Mouse (Mus musculus): ENCODE data around the gene 3110082I17Rik. TPM values are rescaled to one million over a fixed set of nuclear protein-coding genes. Genes with fewer than 3 reads are reported as not detected.

The 3110082I17Rik gene
- total and polyA plus RNA-seq, 3 experiments: 41.2 to 100.0 (median 46.9) TPM

GRCm38 (mm10) chr5:139417480-139417879 is 42.8 kb downstream of the 3110082I17Rik start:
- H3K27me3 ChIP-seq (replicated peaks): no peaks in the 10 kb centered on the region
- H3K79me2 ChIP-seq (replicated peaks; ENCODE audit: control insufficient read depth, extremely low read depth, insufficient read depth, poor library complexity, severe bottlenecking): no peaks in the 10 kb centered on the region
- TF ChIP-seq ETS1 (conservative IDR thresholded peaks at IDR 0.05; ENCODE audit: low read depth, low read length): no peak
- no peak for TF ChIP-seq RCOR1 (conservative IDR thresholded peaks at IDR 0.05; ENCODE audit: low read depth, low read length)
- TF ChIP-seq HCFC1 (IDR thresholded peaks at IDR 0.05; ENCODE audit: low read depth, low read length): no peak
- no peak for TF ChIP-seq ZC3H11A (IDR thresholded peaks at IDR 0.05; ENCODE audit: low read depth, low read length)
- TF ChIP-seq GABPA (IDR thresholded peaks at IDR 0.05; ENCODE audit: insufficient replicate concordance, low read depth, low read length): no peak
- TF ChIP-seq UBTF (IDR thresholded peaks at IDR 0.05; ENCODE audit: low read depth, low read length): no peak
- no peak for TF ChIP-seq CHD2 (IDR thresholded peaks at IDR 0.05; ENCODE audit: low read length)
- no peak for TF ChIP-seq JUN (IDR thresholded peaks at IDR 0.05; ENCODE audit: insufficient read depth, low read depth, low read length)
- TF ChIP-seq IRF4 (IDR thresholded peaks at IDR 0.05; ENCODE audit: low read depth, low read length): no peak
- TF ChIP-seq TBP (conservative IDR thresholded peaks at IDR 0.05; ENCODE audit: low read depth, low read length): no peak
- TF ChIP-seq TCF12 (IDR thresholded peaks at IDR 0.05; ENCODE audit: low read depth, low read length): no peak
- TF ChIP-seq NELFE (IDR thresholded peaks at IDR 0.05; ENCODE audit: low read depth, low read length): no peak
- no peak for TF ChIP-seq ZMIZ1 (IDR thresholded peaks at IDR 0.05; ENCODE audit: low read depth, low read length)
- no peak for TF ChIP-seq USF1 (IDR thresholded peaks at IDR 0.05; ENCODE audit: low read depth, low read length)
- no peak for TF ChIP-seq EP300 (IDR thresholded peaks at IDR 0.05; ENCODE audit: low read length)
- TF ChIP-seq MEF2A (IDR thresholded peaks at IDR 0.05; ENCODE audit: borderline replicate concordance, low read depth, low read length): no peak
- TF ChIP-seq KAT2A (IDR thresholded peaks at IDR 0.05; ENCODE audit: insufficient replicate concordance, low read length): no peak
- TF ChIP-seq CTCF (conservative IDR thresholded peaks at IDR 0.05 in 1 of 2, IDR thresholded peaks at IDR 0.05 in 1 of 2; ENCODE audit: low read depth in 2 of 2, low read length in 2 of 2): no peak
- TF ChIP-seq PAX5 (IDR thresholded peaks at IDR 0.05; ENCODE audit: low read length): no peak
- H3K36me3 ChIP-seq (replicated peaks in 1 of 2; ENCODE audit: control insufficient read depth in 1 of 2, insufficient read depth in 1 of 2, low read length in 1 of 2): peaks cover 3 to 84% of the 10 kb centered on the region in 2 experiments
- no peak overlapping the region for H3K4me3 ChIP-seq (replicated peaks in 1 of 3; ENCODE audit: low read depth in 2 of 3, low read length in 2 of 3, poor library complexity in 1 of 3)
- H3K27ac ChIP-seq (ENCODE audit: insufficient read depth, low read depth): no peak overlapping the region
- no peak for DNase-seq (ENCODE audit: extremely low read depth)
- no peaks in the 10 kb centered on the region for H3K9me3 ChIP-seq (replicated peaks; ENCODE audit: low read length)
- in situ Hi-C loops (cut with MboI; ENCODE audit: low pct_ligation_motif_present, low pct_unique_long_range_greater_than_20kb, low sequenced_read_pairs) (no loop called here), dilution Hi-C loops (cut with MboI; ENCODE audit: extremely low pct_ligation_motif_present, extremely low pct_unique_long_range_greater_than_20kb, low sequenced_read_pairs) (no loop called here)
- peaks cover 0 to 11% of the 10 kb centered on the region in 2 experiments; a peak in 2 of 4 replicates for H3K4me1 ChIP-seq (ENCODE audit: control insufficient read depth in 1 of 2, insufficient read depth in 2 of 2)
- H3K9ac ChIP-seq (ENCODE audit: insufficient read depth, low read depth): no peak overlapping the region
- no peak overlapping the region for H3K4me2 ChIP-seq (ENCODE audit: insufficient read depth, low read depth, poor library complexity, severe bottlenecking)

DNA sequence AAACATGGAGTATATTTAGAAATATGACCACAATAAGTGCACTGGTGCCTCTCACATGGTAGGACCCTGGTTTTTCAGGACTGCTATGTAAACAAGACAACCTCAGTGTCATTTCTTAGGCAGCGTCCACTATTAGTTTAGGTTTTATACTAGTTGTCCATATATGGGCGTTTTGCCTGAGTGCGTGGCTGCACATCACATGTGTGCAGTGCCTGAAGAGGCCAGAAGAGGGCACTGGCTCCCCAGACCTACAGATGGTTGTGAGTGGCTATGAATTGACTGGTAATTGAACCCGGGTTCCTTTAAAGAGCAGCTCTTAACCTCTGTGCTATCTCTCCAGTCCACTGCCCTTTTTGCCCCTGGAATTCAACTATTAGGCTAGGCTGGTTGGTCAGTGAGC is 43.4 kb downstream of the 3110082I17Rik start:
- no peak overlapping the region for H3K27ac ChIP-seq (ENCODE audit: insufficient read depth, low read depth)
- DNase-seq (ENCODE audit: extremely low read depth): no peak
- peaks cover 0 to 13% of the 10 kb centered on the region in 2 experiments; a peak in 2 of 4 replicates for H3K4me1 ChIP-seq (ENCODE audit: control insufficient read depth in 1 of 2, insufficient read depth in 2 of 2)
- H3K9ac ChIP-seq (ENCODE audit: insufficient read depth, low read depth): no peak overlapping the region
- no peak overlapping the region for H3K4me2 ChIP-seq (ENCODE audit: insufficient read depth, low read depth, poor library complexity, severe bottlenecking)
- H3K79me2 ChIP-seq (replicated peaks; ENCODE audit: control insufficient read depth, extremely low read depth, insufficient read depth, poor library complexity, severe bottlenecking): no peaks in the 10 kb centered on the region
- dilution Hi-C loops (cut with MboI; ENCODE audit: extremely low pct_ligation_motif_present, extremely low pct_unique_long_range_greater_than_20kb, low sequenced_read_pairs) (no loop called here), in situ Hi-C loops (cut with MboI; ENCODE audit: low pct_ligation_motif_present, low pct_unique_long_range_greater_than_20kb, low sequenced_read_pairs) (no loop called here)
- H3K27me3 ChIP-seq (replicated peaks): no peaks in the 10 kb centered on the region
- H3K36me3 ChIP-seq (replicated peaks in 1 of 2; ENCODE audit: control insufficient read depth in 1 of 2, insufficient read depth in 1 of 2, low read length in 1 of 2): peaks cover 3 to 84% of the 10 kb centered on the region in 2 experiments
- no peak overlapping the region for H3K4me3 ChIP-seq (replicated peaks in 1 of 3; ENCODE audit: low read depth in 2 of 3, low read length in 2 of 3, poor library complexity in 1 of 3)
- H3K9me3 ChIP-seq (replicated peaks; ENCODE audit: low read length): no peaks in the 10 kb centered on the region
- no peak; the same call in 1 of the 2 replicates for TF ChIP-seq RAD21 (IDR thresholded peaks at IDR 0.05; ENCODE audit: low read depth, low read length)
- no peak for TF ChIP-seq ZKSCAN1 (IDR thresholded peaks at IDR 0.05; ENCODE audit: borderline replicate concordance, low read depth, low read length)
- peak; percentile 13 to 33; a peak in 2 of 4 replicates for TF ChIP-seq CTCF (conservative IDR thresholded peaks at IDR 0.05 in 1 of 2, IDR thresholded peaks at IDR 0.05 in 1 of 2; ENCODE audit: low read depth in 2 of 2, low read length in 2 of 2)

Data from CH12.LX (cell line).